Comparison of ENCODE assay signal across 8 mouse cellular contexts in genomic region chr12:3425375-3426341, GRCm38 (mm10). TPM values are rescaled to one million over a fixed set of nuclear protein-coding genes. Genes with fewer than 3 reads are reported as not detected.
DNase-seq lines count a peak whose midpoint lies in the region; ATAC-seq lines count a peak whose summit lies in the region.

No protein-coding gene starts in this region.

- H3K27me3 ChIP-seq in heart, embryonic 11.5 days (ENCODE audit: control insufficient read depth, insufficient read depth, low read length), result no peaks in the 10 kb centered on the region

- H3K9ac ChIP-seq in heart, embryonic 11.5 days (ENCODE audit: low read depth, low read length), result peak overlapping the region; percentile 72

- peaks cover 2% of the 10 kb centered on the region; the same call in 1 of the 2 replicates for H3K36me3 ChIP-seq in heart, embryonic 11.5 days (ENCODE audit: control insufficient read depth, insufficient read depth, low read length)

- H3K4me2 ChIP-seq in heart, embryonic 11.5 days, result peak overlapping the region; percentile 70

- DNase-seq in adrenal gland, adult (ENCODE audit: inconsistent age in 2 of 2, low spot score in 1 of 2), result peak; percentile 51 to 71
- DNase-seq in adrenal gland, postnatal 25 days, result no peak
- DNase-seq in CD4-positive, CD25-positive, alpha-beta regulatory T cell, adult 2 months (ENCODE audit: low read depth, low spot score), result peak; percentile 64
- DNase-seq in cerebellum, postnatal 14 days, result peak; percentile 54 to 56
- DNase-seq in kidney, postnatal 36 days, result peak; percentile 34 to 40
- DNase-seq in mesoderm, embryonic 11.5 days (ENCODE audit: low read depth, low spot score), result peak; percentile 22
- DNase-seq in thymus, postnatal 36 days, result peak; percentile 17 to 41

- peak overlapping the region; percentile 95 for H3K4me3 ChIP-seq in heart, embryonic 11.5 days (ENCODE audit: low read depth, low read length)

- peak overlapping the region; percentile 99 for H3K27ac ChIP-seq in heart, embryonic 11.5 days (ENCODE audit: low read depth, low read length)

- H3K4me1 ChIP-seq in heart, embryonic 11.5 days (ENCODE audit: control insufficient read depth, insufficient read depth, low read length), result no peaks in the 10 kb centered on the region; the same call in 1 of the 2 replicates

- ATAC-seq in heart, embryonic 11.5 days (replicated peaks; ENCODE audit: insufficient number of reproducible peaks, low FRiP score, low TSS enrichment), result no peak; the same call in 1 of the 2 replicates

- H3K9me3 ChIP-seq in heart, embryonic 11.5 days (replicated peaks; ENCODE audit: control insufficient read depth, low read length), result no peaks in the 10 kb centered on the region

- 40% methylated on average over 15 of the region's 15 CpGs for WGBS in heart, embryonic 11.5 days (ENCODE audit: insufficient replicate concordance)

RNA-seq across cellular contexts. Expression of gene Asxl2, which starts 1.0 kb away (rescaled TPM):
- total RNA-seq in adrenal gland, postnatal 25 days (2021), result 41.6 and 46.5 TPM in 2 replicates
- polyA plus RNA-seq in heart, embryonic 11.5 days (2014; fragmentation: Nextera tagmentation; extraction: Ambion mirVana), result 19.4 and 21.3 TPM in 2 replicates
